ENCODE assay signal across 13 mouse cellular contexts in genomic region chr9:110668601-110669293, GRCm38 (mm10). TPM values are rescaled to one million over a fixed set of nuclear protein-coding genes. Genes with fewer than 3 reads are reported as not detected.
A peak's percentile ranks its signal among the peaks of the same experiment; 100 is the strongest.
DNase-seq lines count a peak whose midpoint lies in the region; ATAC-seq and TF ChIP-seq lines count a peak whose summit lies in the region.
"Had no signal": no experiment of that assay in that cellular context is flagged by ENCODE, and none has a peak within 500 bp of the region (broad histone marks: within the 10 kb centered on the region; RNA-seq: fewer than 3 reads in every experiment).

No protein-coding gene starts in this region.

- H3K4me1 ChIP-seq in heart, postnatal 0 days (ENCODE audit: control insufficient read depth, insufficient read depth): peaks cover 84% of the 10 kb centered on the region
- peaks cover 89% of the 10 kb centered on the region for H3K4me1 ChIP-seq in G1E (ENCODE audit: insufficient read depth, low read depth, low read length)

- H3K4me3 ChIP-seq in heart, postnatal 0 days (ENCODE audit: low read depth, low read length): no peak overlapping the region
- H3K4me3 ChIP-seq in G1E (ENCODE audit: low read depth, low read length): no peak overlapping the region; the same call in 1 of the 2 replicates
- H3K4me3 ChIP-seq: hindbrain, embryonic 10.5 days had no signal

- no peak for TF ChIP-seq EP300 in heart, postnatal 0 days (IDR thresholded peaks at IDR 0.05; ENCODE audit: low read depth)

- no peaks in the 10 kb centered on the region for H3K27me3 ChIP-seq in heart, postnatal 0 days (ENCODE audit: control insufficient read depth, insufficient read depth, low read length)
- H3K27me3 ChIP-seq in G1E (ENCODE audit: insufficient read depth, low read length): no peaks in the 10 kb centered on the region

- ATAC-seq in heart, postnatal 0 days (ENCODE audit: insufficient read depth, low read depth): no peak
- ATAC-seq in G1E (ENCODE audit: extremely low read depth, insufficient number of reproducible peaks, low FRiP score, poor library complexity, severe bottlenecking): peak; percentile 78
- 0 out of 2 replicates have a peak, but pooled peaks have one; percentile 18 for ATAC-seq in erythroblast, adult 5-6 weeks (replicated peaks; ENCODE audit: low FRiP score, poor library complexity, severe bottlenecking)
- peak; percentile 21; the same call in 1 of the 2 replicates for ATAC-seq in megakaryocyte, adult 5-6 weeks (ENCODE audit: poor library complexity, severe bottlenecking)

- peak overlapping the region; percentile 43 for H3K27ac ChIP-seq in heart, postnatal 0 days (ENCODE audit: low read depth)
- H3K27ac ChIP-seq: hindbrain, embryonic 10.5 days had no signal

- DNase-seq in heart, postnatal 0 days (ENCODE audit: low spot score): no peak
- no peak for DNase-seq in heart, postnatal 14 days
- peak; percentile 68 for DNase-seq in G1E (ENCODE audit: low spot score)
- DNase-seq in urinary bladder, postnatal 10 days (ENCODE audit: low spot score): no peak
- DNase-seq in thymus, postnatal 0 days (ENCODE audit: low spot score): no peak
- DNase-seq: adrenal gland, postnatal 14 days; cerebellum, adult 11 months; embryo, embryonic 11 days; kidney, adult 11 months; spleen, adult 18-20 months had no signal

- 34% methylated on average over 6 of the region's 6 CpGs for WGBS in heart, postnatal 0 days

- H3K36me3 ChIP-seq in heart, postnatal 0 days (replicated peaks; ENCODE audit: control insufficient read depth, insufficient read depth, low read length): no peaks in the 10 kb centered on the region
- peaks cover 48% of the 10 kb centered on the region for H3K36me3 ChIP-seq in G1E (replicated peaks)

- no peak overlapping the region for H3K9ac ChIP-seq in heart, postnatal 0 days (replicated peaks; ENCODE audit: low read depth, low read length)

- intact Hi-C loops in heart, postnatal 14 days (cut with DNase I): no loop called here

- H3K4me2 ChIP-seq in heart, postnatal 0 days (ENCODE audit: low read depth, low read length): no peak overlapping the region

- no peaks in the 10 kb centered on the region for H3K9me3 ChIP-seq in heart, postnatal 0 days (replicated peaks; ENCODE audit: control insufficient read depth, low read length)
- no peaks in the 10 kb centered on the region for H3K9me3 ChIP-seq in G1E (replicated peaks)
- H3K9me3 ChIP-seq: hindbrain, embryonic 10.5 days had no signal

- TF ChIP-seq CTCF in heart, postnatal 0 days (IDR thresholded peaks at IDR 0.05; ENCODE audit: low read depth): no peak
- no peak for TF ChIP-seq CTCF in G1E (IDR thresholded peaks at IDR 0.05; ENCODE audit: low read depth, low read length)

RNA-seq across cellular contexts. Expression of gene Ccdc12, which starts 12.4 kb away (rescaled TPM):
- 52.9 and 95.9 TPM in 2 replicates for total RNA-seq in heart, postnatal 0 days (2014; rRNA removed; ENCODE audit: low replicate concordance)
- polyA plus RNA-seq in heart, postnatal 0 days (2015; fragmentation: Nextera tagmentation; extraction: Ambion mirVana): 134 and 143 TPM in 2 replicates
- total RNA-seq in heart, postnatal 14 days (2021): 10 to 100 TPM; 65.4 to 68.1 TPM
- 36.2 TPM in 2 replicates for total RNA-seq in G1E (2014; fragmentation: Nextera tagmentation)
- 202 and 222 TPM in 2 replicates for total RNA-seq in G1E (2017)
- polyA plus RNA-seq in G1E (2012): 331 and 365 TPM in 2 replicates
- total RNA-seq in erythroblast, adult 5-6 weeks (2015; ENCODE audit: low replicate concordance): 14.0 and 58.5 TPM in 2 replicates
- 20.8 and 29.3 TPM in 2 replicates for total RNA-seq in erythroblast, adult 5-6 weeks (2017; ENCODE audit: low replicate concordance)
- total RNA-seq in megakaryocyte, adult 5-6 weeks (2015): 204 and 210 TPM in 2 replicates
- 165 and 180 TPM in 2 replicates for total RNA-seq in megakaryocyte, adult 5-6 weeks (2017)
- 210 and 226 TPM in 2 replicates for polyA plus RNA-seq in thymus, postnatal 0 days (2015; fragmentation: Nextera tagmentation; extraction: Ambion mirVana)

RNA-seq across cellular contexts. Expression of gene Nbeal2, which starts 14.8 kb away (rescaled TPM):
- 11.5 and 12.9 TPM in 2 replicates for total RNA-seq in heart, postnatal 0 days (2014; rRNA removed; ENCODE audit: low replicate concordance)
- polyA plus RNA-seq in heart, postnatal 0 days (2015; fragmentation: Nextera tagmentation; extraction: Ambion mirVana): 1.2 and 1.6 TPM in 2 replicates
- 10 to 100 TPM; 10.4 to 12.0 TPM for total RNA-seq in heart, postnatal 14 days (2021)
- 26.1 and 37.4 TPM in 2 replicates for total RNA-seq in G1E (2014; fragmentation: Nextera tagmentation)
- total RNA-seq in G1E (2017): 28.1 and 32.5 TPM in 2 replicates
- 56.7 and 64.7 TPM in 2 replicates for polyA plus RNA-seq in G1E (2012)
- total RNA-seq in erythroblast, adult 5-6 weeks (2015; ENCODE audit: low replicate concordance): 6.9 and 15.6 TPM in 2 replicates
- total RNA-seq in erythroblast, adult 5-6 weeks (2017; ENCODE audit: low replicate concordance): 12.0 and 12.4 TPM in 2 replicates
- total RNA-seq in megakaryocyte, adult 5-6 weeks (2015): 42.1 and 52.5 TPM in 2 replicates
- 29.1 and 35.9 TPM in 2 replicates for total RNA-seq in megakaryocyte, adult 5-6 weeks (2017)
- 15.7 and 19.1 TPM in 2 replicates for polyA plus RNA-seq in thymus, postnatal 0 days (2015; fragmentation: Nextera tagmentation; extraction: Ambion mirVana)

RNA-seq across cellular contexts. Expression of gene Nradd, which starts 44.5 kb away (rescaled TPM):
- 7.9 and 22.8 TPM in 2 replicates for total RNA-seq in heart, postnatal 0 days (2014; rRNA removed; ENCODE audit: low replicate concordance)
- polyA plus RNA-seq in heart, postnatal 0 days (2015; fragmentation: Nextera tagmentation; extraction: Ambion mirVana): 10.4 and 11.5 TPM in 2 replicates
- 1 to 10 TPM; 1.1 to 1.2 TPM for total RNA-seq in heart, postnatal 14 days (2021)
- total RNA-seq in G1E (2014; fragmentation: Nextera tagmentation) (1.3 TPM in 1 of 2 replicates, not detected in the other), G1E (2017) (5.8 and 7.3 TPM in 2 replicates)
- polyA plus RNA-seq in G1E (2012): 1.8 and 2.2 TPM in 2 replicates
- 2.3 and 2.9 TPM in 2 replicates for total RNA-seq in erythroblast, adult 5-6 weeks (2015; ENCODE audit: low replicate concordance)
- 1.1 TPM in 1 of 2 replicates, not detected in the other for total RNA-seq in erythroblast, adult 5-6 weeks (2017; ENCODE audit: low replicate concordance)
- 4.6 and 5.2 TPM in 2 replicates for total RNA-seq in megakaryocyte, adult 5-6 weeks (2015)
- 2.0 and 3.5 TPM in 2 replicates for total RNA-seq in megakaryocyte, adult 5-6 weeks (2017)
- polyA plus RNA-seq in thymus, postnatal 0 days (2015; fragmentation: Nextera tagmentation; extraction: Ambion mirVana): 4.3 and 5.3 TPM in 2 replicates
